Mouse (Mus musculus) testis, adult 2 months (tissue): Measurements from ENCODE around the gene Btbd19. TPM values are rescaled to one million over a fixed set of nuclear protein-coding genes. Genes with fewer than 3 reads are reported as not detected.

Source experiments
- H3K27ac ChIP-seq: fragments of 200-500 bp; 2 replicates; pipeline ENCODE4 v1.5.1; 2012; ENCODE audit warnings: low read depth, low read length; ENCODE audit not compliant: control insufficient read depth, insufficient read depth
- H3K27me3 ChIP-seq: fragments of 200-500 bp; 2 replicates; pipeline ENCODE4 v1.6.1; 2012; ENCODE audit warnings: mild to moderate bottlenecking, low read length, moderate library complexity; ENCODE audit not compliant: control insufficient read depth, insufficient read depth
- H3K36me3 ChIP-seq: fragments of 200-500 bp; 2 replicates; pipeline ENCODE4 v1.6.1; 2012; ENCODE audit warnings: mild to moderate bottlenecking, low read length; ENCODE audit not compliant: control insufficient read depth, insufficient read depth
- H3K4me1 ChIP-seq: fragments of 200-500 bp; 2 replicates; pipeline ENCODE4 v1.6.1; 2012; ENCODE audit warnings: low read length; ENCODE audit not compliant: control insufficient read depth, insufficient read depth
- H3K4me3 ChIP-seq: fragments of 200-500 bp; 2 replicates; pipeline ENCODE4 v1.5.1; 2012; ENCODE audit warnings: low read depth, mild to moderate bottlenecking, low read length, moderate library complexity, mixed read lengths; ENCODE audit not compliant: control insufficient read depth
- CTCF ChIP-seq: fragments of 200-500 bp; IDR thresholded peaks from 2 replicates; pipeline ENCODE4 v1.5.1; 2012; ENCODE audit warnings: low read depth, mild to moderate bottlenecking, inconsistent platforms, low read length, moderate library complexity; ENCODE audit not compliant: control insufficient read depth, insufficient read depth, insufficient replicate concordance
- POLR2A ChIP-seq: fragments of 200-500 bp; IDR thresholded peaks from 2 replicates; pipeline ENCODE4 v1.6.1; 2012; ENCODE audit warnings: low read depth, mild to moderate bottlenecking, inconsistent platforms, low read length, moderate library complexity; ENCODE audit not compliant: control insufficient read depth
- polyA plus RNA-seq: library from polyadenylated mRNA; depleted of rRNA; stranded (reverse); fragments of >200 nt; gene quantifications from 2 replicates; pipeline ENCODE4 v1.2.3, GENCODE M21; 2012

Gene Btbd19
- polyA plus RNA-seq, 1 experiment: 3.2 TPM

DNA sequence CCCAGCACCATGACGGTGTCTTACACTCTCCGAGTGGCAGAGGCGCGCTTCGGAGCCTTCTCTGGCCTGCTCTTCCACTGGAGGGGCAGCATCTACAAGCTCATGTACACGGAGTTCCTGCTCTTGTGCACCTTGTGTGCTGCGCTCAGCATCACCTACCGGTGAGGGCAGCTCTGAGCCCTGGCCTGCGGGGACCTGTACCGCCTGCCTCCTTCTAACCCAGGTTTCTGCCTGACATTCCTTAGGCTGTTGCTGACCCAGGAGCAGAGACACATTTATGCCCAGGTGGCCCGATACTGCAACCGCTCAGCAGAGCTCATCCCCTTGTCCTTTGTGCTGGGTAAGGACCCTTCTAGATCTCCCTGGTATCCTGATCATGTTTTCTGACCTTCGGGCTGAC lies 19.7 kb upstream of the Btbd19 start:
- H3K27ac ChIP-seq: no peak overlapping the region
- H3K4me1 ChIP-seq: peaks cover 12% of the 10 kb centered on the region
- no peak for TF ChIP-seq CTCF
- no peak for TF ChIP-seq POLR2A
- H3K36me3 ChIP-seq: no peaks in the 10 kb centered on the region
- no peak overlapping the region for H3K4me3 ChIP-seq
- H3K27me3 ChIP-seq: no peaks in the 10 kb centered on the region

DNA sequence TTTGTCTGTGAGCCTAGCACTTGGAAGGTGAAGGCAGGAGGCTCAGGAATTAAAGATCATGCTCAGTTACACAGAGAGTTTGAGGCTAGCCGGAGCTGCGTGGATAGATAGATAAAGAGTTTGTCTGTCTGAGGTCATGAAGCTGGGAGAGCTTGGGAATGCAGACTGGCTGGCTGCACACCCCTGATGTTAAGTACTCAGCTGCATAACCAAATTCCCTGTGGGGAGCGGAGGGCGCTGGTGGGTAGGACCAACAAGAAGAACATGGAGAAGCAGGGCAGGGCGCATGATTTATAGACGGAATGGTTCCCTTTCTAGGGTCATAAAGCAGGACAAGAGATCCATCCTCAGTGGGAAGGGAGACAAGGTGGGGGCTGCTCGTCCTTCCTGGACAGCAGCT lies 17.5 kb upstream of the Btbd19 start:
- TF ChIP-seq CTCF: no peak
- TF ChIP-seq POLR2A: no peak
- Histone ChIP-seq H3K4me1 (peaks cover 10% of the 10 kb centered on the region), H3K27ac (no peak overlapping the region), H3K27me3 (no peaks in the 10 kb centered on the region), H3K36me3 (no peaks in the 10 kb centered on the region), H3K4me3 (no peak overlapping the region)

DNA sequence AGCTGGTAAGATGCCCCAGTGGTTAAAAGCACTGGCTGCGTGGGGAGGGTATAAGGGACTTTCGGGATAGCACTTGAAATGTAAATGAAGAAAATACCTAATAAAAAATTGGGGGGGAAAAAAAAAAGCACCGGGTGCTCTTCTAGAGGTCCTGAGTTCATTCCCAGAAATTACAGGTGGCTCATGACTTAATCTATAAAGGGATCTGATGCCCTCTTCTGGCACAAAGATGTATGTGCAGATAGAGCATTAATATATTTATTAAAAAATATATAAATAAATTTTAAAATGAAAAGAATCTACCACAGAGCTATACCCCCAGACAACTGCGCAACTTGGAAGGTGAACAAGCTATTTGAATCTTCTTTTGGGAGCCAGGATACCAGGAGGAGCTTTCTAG lies 15.1 kb upstream of the Btbd19 start:
- no peak for TF ChIP-seq CTCF
- TF ChIP-seq POLR2A: no peak
- Histone ChIP-seq H3K27ac (no peak overlapping the region), H3K36me3 (no peaks in the 10 kb centered on the region)

DNA sequence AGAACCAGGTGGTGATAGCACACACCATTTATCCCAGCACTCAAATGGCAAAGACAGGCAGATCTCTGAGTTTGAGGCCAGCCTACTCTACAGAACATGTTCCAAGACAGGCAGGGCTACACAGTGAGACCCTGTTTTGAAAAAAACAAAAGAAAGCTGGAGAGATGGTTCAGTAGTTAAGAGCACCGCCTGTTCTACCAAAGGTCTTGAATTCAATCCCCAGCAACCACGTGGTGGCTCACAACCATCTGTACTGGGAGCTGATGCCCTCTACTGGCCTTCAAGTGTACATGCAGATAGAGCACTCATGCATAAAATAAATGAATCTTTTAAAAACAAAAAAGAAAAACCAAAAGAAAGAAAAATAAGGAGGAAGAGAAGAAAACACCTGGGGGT lies 13.7 kb upstream of the Btbd19 start:
- no peak overlapping the region for H3K27ac ChIP-seq
- no peak overlapping the region for H3K4me3 ChIP-seq
- H3K4me1 ChIP-seq: peaks cover 5% of the 10 kb centered on the region
- H3K36me3 ChIP-seq: no peaks in the 10 kb centered on the region
- H3K27me3 ChIP-seq: no peaks in the 10 kb centered on the region
- TF ChIP-seq CTCF (peak; percentile 38; the same call in 1 of the 2 replicates), POLR2A (no peak)

More for the DNA sequence above, 15.1 kb upstream of the Btbd19 start:
- H3K4me1 ChIP-seq: peaks cover 5% of the 10 kb centered on the region
- no peaks in the 10 kb centered on the region for H3K27me3 ChIP-seq
- no peak overlapping the region for H3K4me3 ChIP-seq

DNA sequence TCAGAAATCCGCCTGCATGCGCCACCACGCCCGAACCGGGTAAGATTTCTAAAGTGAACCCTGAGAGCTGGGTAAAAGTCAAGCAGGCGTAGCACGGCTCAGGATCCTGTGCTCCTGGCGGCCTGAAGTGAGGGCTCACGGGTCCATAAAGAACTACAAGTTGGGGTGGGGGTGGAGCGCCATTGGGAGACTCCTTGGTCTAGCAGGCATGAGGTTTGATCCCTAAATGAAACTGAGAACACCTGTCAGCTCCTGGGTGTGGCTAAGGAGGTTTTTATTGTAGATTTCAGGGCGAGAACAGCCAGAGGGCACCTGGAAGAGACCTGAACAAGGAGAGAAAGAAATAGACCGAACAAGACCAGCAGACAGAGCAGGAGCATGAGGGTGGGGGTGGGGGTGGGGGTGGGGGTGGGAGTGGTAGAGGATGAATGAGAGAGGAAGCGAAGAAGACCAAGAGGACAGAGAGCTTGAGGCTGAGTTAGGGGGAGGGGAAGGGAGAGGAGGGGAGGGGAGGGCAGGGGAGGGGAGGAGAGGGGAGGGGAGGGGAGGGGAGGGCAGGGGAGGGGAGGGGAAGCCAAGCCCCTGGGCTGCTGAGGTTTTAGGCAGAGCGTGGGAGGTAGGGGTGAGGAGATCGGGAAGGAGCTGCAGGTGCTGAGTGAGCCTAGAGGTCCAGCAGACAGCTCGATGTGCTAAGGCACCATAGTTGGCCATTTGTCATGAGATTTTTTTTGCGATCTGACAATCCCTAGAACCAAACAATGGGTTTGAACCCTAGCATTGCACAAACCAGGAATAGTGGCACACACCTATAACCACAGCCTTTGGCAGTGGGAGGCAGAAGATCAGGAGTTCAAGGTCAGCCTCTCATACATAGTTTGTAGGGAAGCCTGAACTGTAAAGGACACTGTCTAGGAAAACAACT lies 13.0 kb upstream of the Btbd19 start:
- H3K27ac ChIP-seq: no peak overlapping the region
- H3K36me3 ChIP-seq: no peaks in the 10 kb centered on the region
- H3K27me3 ChIP-seq: no peaks in the 10 kb centered on the region
- H3K4me3 ChIP-seq: no peak overlapping the region
- TF ChIP-seq POLR2A: no peak
- H3K4me1 ChIP-seq: peaks cover 8% of the 10 kb centered on the region

DNA sequence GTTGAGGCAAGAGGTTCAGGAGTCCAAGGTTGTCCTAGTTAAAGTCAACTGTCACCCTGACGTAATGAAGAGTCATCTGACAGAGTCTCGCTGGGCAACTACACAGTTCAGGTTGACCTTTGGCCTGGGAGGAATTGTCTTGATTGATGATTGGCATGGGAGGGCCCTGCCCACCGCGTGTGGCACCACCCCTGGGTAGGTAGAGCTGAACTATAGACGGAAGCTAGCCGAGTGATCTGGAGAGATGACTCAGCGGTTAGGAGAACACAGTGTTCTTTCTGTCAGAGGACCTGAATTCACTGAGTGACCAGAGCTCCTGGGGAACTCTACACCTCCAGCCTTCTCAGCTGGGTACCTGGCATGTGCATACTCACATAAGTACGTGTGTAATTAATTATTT lies 10.5 kb upstream of the Btbd19 start:
- no peak overlapping the region for H3K4me3 ChIP-seq
- TF ChIP-seq POLR2A (no peak), CTCF (no peak)
- H3K27ac ChIP-seq: no peak overlapping the region

DNA sequence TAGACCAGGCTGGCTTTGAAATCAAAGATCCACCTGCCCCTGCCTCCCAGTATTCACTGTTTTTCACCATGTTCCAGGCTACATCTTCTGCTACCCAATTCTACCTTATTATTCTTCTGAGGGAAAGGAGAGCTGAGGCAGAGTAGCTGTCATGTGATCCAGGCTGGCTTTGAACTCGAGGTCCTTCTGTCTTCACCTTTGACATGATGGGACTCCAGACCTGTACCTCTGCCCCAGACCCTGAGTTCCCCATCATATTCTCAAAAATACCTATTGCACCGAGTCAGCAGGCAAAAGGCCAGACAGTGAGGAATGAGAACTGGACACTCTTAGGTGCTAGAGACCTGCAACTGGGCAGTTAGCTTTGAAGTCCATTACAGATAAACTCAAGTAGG lies 9.1 kb upstream of the Btbd19 start:
- no peak overlapping the region for H3K4me3 ChIP-seq
- TF ChIP-seq POLR2A (no peak), CTCF (no peak)
- no peaks in the 10 kb centered on the region for H3K27me3 ChIP-seq
- no peak overlapping the region for H3K27ac ChIP-seq
- no peaks in the 10 kb centered on the region for H3K36me3 ChIP-seq
- peaks cover 17% of the 10 kb centered on the region for H3K4me1 ChIP-seq

More for the DNA sequence above, 10.5 kb upstream of the Btbd19 start:
- Histone ChIP-seq H3K4me1 (peaks cover 17% of the 10 kb centered on the region), H3K27me3 (no peaks in the 10 kb centered on the region), H3K36me3 (no peaks in the 10 kb centered on the region)
